Mouse (Mus musculus) erythroblast, adult 5-6 weeks (primary cell): ENCODE measurements around the gene Plaa. TPM values are rescaled to one million over a fixed set of nuclear protein-coding genes. Genes with fewer than 3 reads are reported as not detected.
A peak's percentile ranks its signal among the peaks of the same experiment; 100 is the strongest.
"Not testable (repeated sequence)": the region's sequence is repeated elsewhere in the genome, so short reads cannot be mapped to it uniquely, and the experiment has no call there.

Experiments
- ATAC-seq: replicated peaks from 2 replicates; pipeline ENCODE4 v1.8.0; 2016; ENCODE audit warnings: moderate number of reproducible peaks, mild to moderate bottlenecking, moderate TSS enrichment, inconsistent platforms; ENCODE audit not compliant: poor library complexity, low FRiP score, severe bottlenecking
- total RNA-seq, 2 experiments: library from RNA; stranded (forward) in 1 of 2; stranded (reverse) in 1 of 2; fragments of 150-400 nt in 1 of 2; fragments of 200-764, 138-1000 nt in 1 of 2; gene quantifications; 2 replicates each; pipeline versions ENCODE4 v1.2.3 to v1.2.4; 2015 to 2017; ENCODE audit warnings: low replicate concordance in 2 of 2

Gene Plaa
- total RNA-seq (2015; ENCODE audit: low replicate concordance) (14.4 and 19.0 TPM in 2 replicates), total RNA-seq (2017; ENCODE audit: low replicate concordance) (26.2 and 28.3 TPM in 2 replicates)

GRCm38 (mm10) chr4:94603031-94603629 lies at the start of gene Plaa:
Gene Plaa, minus strand, starts transcription at chr4:94603244.
- peak; percentile 97 for ATAC-seq

GRCm38 (mm10) chr4:94650426-94651175 lies 47.6 kb upstream of the Plaa start:
- ATAC-seq: not testable (repeated sequence)

- ATAC-seq: no peak
Observed at GRCm38 (mm10) chr4:94649920-94650319, 46.9 kb upstream of the Plaa start, which contains the start of gene Lrrc19. Gene Lrrc19, minus strand, starts transcription at chr4:94650144.

- ATAC-seq: no peak
Observed at GRCm38 (mm10) chr4:94643141-94643540, 40.1 kb upstream of the Plaa start.

GRCm38 (mm10) chr4:94620077-94620476 lies 17.0 kb upstream of the Plaa start:
- ATAC-seq: no peak

GRCm38 (mm10) chr4:94614627-94615006 lies 11.6 kb upstream of the Plaa start:
- peak; percentile 41; the same call in 1 of the 2 replicates for ATAC-seq

- ATAC-seq: peak; percentile 97
Observed at GRCm38 (mm10) chr4:94613972-94614626, 11.1 kb upstream of the Plaa start, which contains the start of gene Ift74. Gene Ift74, plus strand, starts transcription at chr4:94614491.

- no peak for ATAC-seq
Observed at GRCm38 (mm10) chr4:94610339-94610738, 7.3 kb upstream of the Plaa start.

- no peak for ATAC-seq
Observed at GRCm38 (mm10) chr4:94605591-94605990, 2.5 kb upstream of the Plaa start.

GRCm38 (mm10) chr4:94604452-94605019 lies 1.5 kb upstream of the Plaa start:
- ATAC-seq: no peak

- ATAC-seq: peak; percentile 62
Observed at GRCm38 (mm10) chr4:94602496-94603030, 481 bp downstream of the Plaa start.

GRCm38 (mm10) chr4:94601395-94601794 lies 1.6 kb downstream of the Plaa start:
- no peak for ATAC-seq

- ATAC-seq: peak; percentile 70; the same call in 1 of the 2 replicates
Observed at GRCm38 (mm10) chr4:94592709-94593108, 10.3 kb downstream of the Plaa start.

- ATAC-seq: no peak
Observed at GRCm38 (mm10) chr4:94591765-94592381, 11.2 kb downstream of the Plaa start.

- no peak for ATAC-seq
Observed at GRCm38 (mm10) chr4:94572677-94573076, 30.4 kb downstream of the Plaa start.

- ATAC-seq: no peak
Observed at GRCm38 (mm10) chr4:94564297-94564696, 38.7 kb downstream of the Plaa start.

GRCm38 (mm10) chr4:94561954-94562648 lies 40.9 kb downstream of the Plaa start:
- no peak for ATAC-seq

GRCm38 (mm10) chr4:94560316-94560715 lies 42.7 kb downstream of the Plaa start:
- ATAC-seq: no peak

- ATAC-seq: no peak
Observed at GRCm38 (mm10) chr4:94559266-94559665, 43.8 kb downstream of the Plaa start.
